ENCODE assay signal across 29 mouse cellular contexts in the genomic region with DNA sequence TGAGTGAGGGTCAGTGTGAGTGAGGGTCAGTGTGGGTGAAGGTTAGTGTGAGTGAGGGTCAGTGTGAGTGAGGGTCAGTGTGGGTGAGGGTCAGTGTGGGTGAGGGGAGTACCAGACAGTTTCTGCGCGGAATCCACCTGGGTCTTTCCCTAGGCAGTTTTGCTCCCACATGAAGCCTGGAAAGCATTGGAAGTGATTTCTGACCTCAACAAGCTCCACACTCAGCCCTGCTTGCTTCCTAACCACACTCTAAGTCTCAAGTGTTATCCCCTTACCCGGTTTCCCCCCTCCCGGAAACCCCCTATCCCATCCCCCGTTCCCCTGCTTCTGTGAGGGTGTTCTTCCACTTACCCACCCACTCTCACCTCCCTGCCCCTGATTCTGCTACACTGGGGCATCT.
DNase-seq lines count a peak whose midpoint lies in the region; ATAC-seq lines count a peak whose summit lies in the region.
"Had no signal": no experiment of that assay in that cellular context is flagged by ENCODE, and none has a peak within 500 bp of the region (broad histone marks: within the 10 kb centered on the region; RNA-seq: fewer than 3 reads in every experiment).

No protein-coding gene starts in this region.

- 77% methylated on average over 5 of the region's 5 CpGs for WGBS in forebrain, embryonic 13.5 days
- 89% methylated on average over 5 of the region's 5 CpGs for WGBS in forebrain, embryonic 12.5 days

- peak; percentile 33 for DNase-seq in CD4-positive helper T cell, adult 2 months (ENCODE audit: low read depth, low spot score)
- DNase-seq in R1 (ENCODE audit: low read depth, low spot score), result peak; percentile 63
- no peak for DNase-seq in retina, embryonic 14.5 days (ENCODE audit: low spot score)
- DNase-seq in right cerebral cortex, postnatal 36 days (ENCODE audit: low spot score in 2 of 2), result no peak
- DNase-seq: adrenal gland, adult 2 months; adrenal gland, postnatal 36 days; cerebellum, adult 18-20 months; cerebellum, postnatal 14 days; gastrocnemius, postnatal 25 days; heart, adult 18-20 months; heart, postnatal 4 days; kidney, adult 18-20 months; kidney, postnatal 36 days; right cerebral cortex, postnatal 25 days; spleen, adult 18-20 months; thymus, postnatal 25 days had no signal

- no peak overlapping the region for H3K9ac ChIP-seq in forebrain, embryonic 13.5 days
- no peak overlapping the region for H3K9ac ChIP-seq in forebrain, embryonic 12.5 days
- H3K9ac ChIP-seq: heart, embryonic 12.5 days; hindbrain, embryonic 13.5 days; limb, embryonic 13.5 days; lung, embryonic 15.5 days; midbrain, embryonic 12.5 days had no signal

- no peaks in the 10 kb centered on the region for H3K9me3 ChIP-seq in forebrain, embryonic 13.5 days (replicated peaks)
- H3K9me3 ChIP-seq in forebrain, embryonic 12.5 days, result no peaks in the 10 kb centered on the region
- H3K9me3 ChIP-seq: G1E; heart, embryonic 12.5 days; hindbrain, embryonic 13.5 days; limb, embryonic 13.5 days; lung, embryonic 15.5 days; midbrain, embryonic 12.5 days had no signal

- H3K4me3 ChIP-seq in forebrain, embryonic 13.5 days, result no peak overlapping the region
- no peak overlapping the region for H3K4me3 ChIP-seq in forebrain, embryonic 12.5 days (replicated peaks)
- H3K4me3 ChIP-seq: erythroblast, embryonic 14.5 days; heart, embryonic 12.5 days; hindbrain, embryonic 13.5 days; limb, embryonic 13.5 days; lung, embryonic 15.5 days; midbrain, embryonic 12.5 days had no signal

- peak overlapping the region; percentile 17; the same call in 1 of the 2 replicates for H3K27ac ChIP-seq in forebrain, embryonic 13.5 days
- no peak overlapping the region for H3K27ac ChIP-seq in forebrain, embryonic 12.5 days
- H3K27ac ChIP-seq: hindbrain, embryonic 13.5 days; limb, embryonic 13.5 days; lung, embryonic 15.5 days; midbrain, embryonic 12.5 days had no signal

- no peak overlapping the region for H3K4me2 ChIP-seq in forebrain, embryonic 13.5 days
- H3K4me2 ChIP-seq in forebrain, embryonic 12.5 days, result no peak overlapping the region
- H3K4me2 ChIP-seq: heart, embryonic 12.5 days; hindbrain, embryonic 13.5 days; limb, embryonic 13.5 days; liver, embryonic 11.5 days; lung, embryonic 15.5 days; midbrain, embryonic 12.5 days had no signal

- H3K27me3 ChIP-seq in forebrain, embryonic 13.5 days, result peaks cover 75% of the 10 kb centered on the region
- peaks cover 87% of the 10 kb centered on the region for H3K27me3 ChIP-seq in forebrain, embryonic 12.5 days
- H3K27me3 ChIP-seq: CH12.LX, Patski had no signal

- H3K4me1 ChIP-seq in forebrain, embryonic 13.5 days, result peaks cover 53% of the 10 kb centered on the region
- H3K4me1 ChIP-seq in forebrain, embryonic 12.5 days, result peaks cover 29% of the 10 kb centered on the region

- no peaks in the 10 kb centered on the region for H3K36me3 ChIP-seq in forebrain, embryonic 13.5 days (ENCODE audit: poor library complexity, severe bottlenecking)
- H3K36me3 ChIP-seq in forebrain, embryonic 12.5 days (replicated peaks), result no peaks in the 10 kb centered on the region
- H3K36me3 ChIP-seq: G1E; heart, embryonic 12.5 days; hindbrain, embryonic 13.5 days; limb, embryonic 13.5 days; lung, embryonic 15.5 days; midbrain, embryonic 12.5 days had no signal

- no peak for ATAC-seq in forebrain, embryonic 13.5 days
- ATAC-seq in forebrain, embryonic 12.5 days (ENCODE audit: low FRiP score), result no peak
- peak; percentile 31; the same call in 1 of the 2 replicates for ATAC-seq in megakaryocyte progenitor cell, adult 5-6 weeks (replicated peaks; ENCODE audit: poor library complexity)
- ATAC-seq: Patski had no signal

Comparison
In these comparisons a context has a peak if more than half of its experiments do, and no peak if none do; other contexts are left out.
1. DNase-seq: peak in CD4-positive helper T cell, adult 2 months (single experiment) and R1 (single experiment); none in retina, embryonic 14.5 days (single experiment) and right cerebral cortex, postnatal 36 days (0 of 2).